Mouse (Mus musculus) midbrain, embryonic 13.5 days (tissue): ENCODE data around the gene Asb15. TPM values are rescaled to one million over a fixed set of nuclear protein-coding genes. Genes with fewer than 3 reads are reported as not detected.

Experiments
- ATAC-seq: fragments of 200-750 bp; cut with Nextera tagmentation; 2 replicates; pipeline ENCODE4 v1.8.0; 2017; ENCODE audit warnings: mild to moderate bottlenecking, moderate TSS enrichment, moderate library complexity
- H3K27ac ChIP-seq: fragments of 300-500 bp; sonication (generic); 2 replicates; pipeline ENCODE4 v1.5.1; 2015; ENCODE audit warnings: inconsistent platforms, mild to moderate bottlenecking, moderate library complexity
- H3K27me3 ChIP-seq: fragments of 300-500 bp; sonication (generic); 2 replicates; pipeline ENCODE4 v1.6.1; 2015; ENCODE audit warnings: mild to moderate bottlenecking, inconsistent platforms
- H3K36me3 ChIP-seq: fragments of 300-500 bp; sonication (generic); 2 replicates; pipeline ENCODE4 v1.6.1; 2015; ENCODE audit warnings: mild to moderate bottlenecking, inconsistent platforms
- H3K4me1 ChIP-seq: fragments of 300-500 bp; sonication (generic); replicated peaks from 2 replicates; pipeline ENCODE4 v1.6.1; 2015; ENCODE audit warnings: inconsistent platforms
- H3K4me2 ChIP-seq: fragments of 300-500 bp; sonication (generic); replicated peaks from 2 replicates; pipeline ENCODE4 v1.6.1; 2015; ENCODE audit warnings: moderate library complexity, mild to moderate bottlenecking, inconsistent platforms
- H3K4me3 ChIP-seq: fragments of 300-500 bp; sonication (generic); replicated peaks from 2 replicates; pipeline ENCODE4 v1.5.1; 2015; ENCODE audit warnings: mild to moderate bottlenecking, inconsistent platforms
- H3K9ac ChIP-seq: fragments of 300-500 bp; sonication (generic); replicated peaks from 2 replicates; pipeline ENCODE4 v1.6.1; 2015; ENCODE audit warnings: mild to moderate bottlenecking, inconsistent platforms
- H3K9me3 ChIP-seq: fragments of 300-500 bp; sonication (generic); 2 replicates; pipeline ENCODE4 v1.6.1; 2016; ENCODE audit warnings: mild to moderate bottlenecking, inconsistent platforms
- WGBS: fragments of 180-500 bp; shearing (Covaris S2); methylation state at CpG from one replicate; pipeline ENCODE4 v1.1.7; 2015; 5-methylcytosine and 5-hydroxymethylcytosine counted together
- polyA plus RNA-seq: library from polyadenylated mRNA; unstranded; fragments of >200 nt; fragmentation: Nextera tagmentation; extraction: Ambion mirVana; gene quantifications from 2 replicates; pipeline ENCODE4 v1.2.1, GENCODE M21; 2015

Gene Asb15
- polyA plus RNA-seq, 1 experiment from 2014 or later, result not detected

GRCm38 (mm10) chr6:24612074-24612755, 84.3 kb downstream of the Asb15 start:
- no peak for ATAC-seq
- 91% methylated on average over 7 of the region's 7 CpGs for WGBS
- H3K27ac ChIP-seq, result no peak overlapping the region
- H3K36me3 ChIP-seq, result peaks cover 29% of the 10 kb centered on the region
- H3K4me1 ChIP-seq, result no peaks in the 10 kb centered on the region
- no peaks in the 10 kb centered on the region for H3K9me3 ChIP-seq
- no peaks in the 10 kb centered on the region for H3K27me3 ChIP-seq
- H3K9ac ChIP-seq, result no peak overlapping the region
- H3K4me3 ChIP-seq, result no peak overlapping the region
- no peak overlapping the region for H3K4me2 ChIP-seq

GRCm38 (mm10) chr6:24613346-24613745, 85.4 kb downstream of the Asb15 start:
- H3K9ac ChIP-seq, result no peak overlapping the region
- H3K4me1 ChIP-seq, result no peaks in the 10 kb centered on the region
- H3K27me3 ChIP-seq, result no peaks in the 10 kb centered on the region
- H3K4me3 ChIP-seq, result no peak overlapping the region
- H3K36me3 ChIP-seq, result peaks cover 41% of the 10 kb centered on the region
- H3K4me2 ChIP-seq, result no peak overlapping the region
- 95% methylated on average over 6 of the region's 6 CpGs for WGBS
- no peak for ATAC-seq
- H3K27ac ChIP-seq, result no peak overlapping the region
- H3K9me3 ChIP-seq, result no peaks in the 10 kb centered on the region

- Histone ChIP-seq H3K27ac (no peak overlapping the region), H3K9me3 (no peaks in the 10 kb centered on the region), H3K27me3 (no peaks in the 10 kb centered on the region), H3K4me2 (no peak overlapping the region), H3K4me1 (no peaks in the 10 kb centered on the region), H3K9ac (no peak overlapping the region), H3K4me3 (no peak overlapping the region), H3K36me3 (peaks cover 41% of the 10 kb centered on the region)
- 41% methylated on average over 4 of the region's 4 CpGs for WGBS
- no peak for ATAC-seq
Measured at GRCm38 (mm10) chr6:24613918-24614317, 86.0 kb downstream of the Asb15 start.

GRCm38 (mm10) chr6:24616746-24617145, 88.8 kb downstream of the Asb15 start:
- ATAC-seq, result no peak
- WGBS, result 72% methylated on average over 4 of the region's 4 CpGs
- H3K27ac ChIP-seq, result no peak overlapping the region

GRCm38 (mm10) chr6:24619285-24620045, 91.5 kb downstream of the Asb15 start:
- WGBS, result 78% methylated on average over 6 of the region's 6 CpGs
- Histone ChIP-seq H3K36me3 (peaks cover 50% of the 10 kb centered on the region), H3K9ac (no peak overlapping the region), H3K27ac (no peak overlapping the region), H3K4me1 (no peaks in the 10 kb centered on the region), H3K27me3 (no peaks in the 10 kb centered on the region), H3K4me3 (no peak overlapping the region), H3K4me2 (no peak overlapping the region), H3K9me3 (no peaks in the 10 kb centered on the region)
- peak; percentile 58 for ATAC-seq

More at GRCm38 (mm10) chr6:24616746-24617145, 88.8 kb downstream of the Asb15 start:
- H3K36me3 ChIP-seq, result peaks cover 49% of the 10 kb centered on the region
- no peaks in the 10 kb centered on the region for H3K4me1 ChIP-seq
- H3K9ac ChIP-seq, result no peak overlapping the region
- no peaks in the 10 kb centered on the region for H3K27me3 ChIP-seq
- H3K4me3 ChIP-seq, result no peak overlapping the region
- no peak overlapping the region for H3K4me2 ChIP-seq
- no peaks in the 10 kb centered on the region for H3K9me3 ChIP-seq

GRCm38 (mm10) chr6:24620936-24621335, 93.0 kb downstream of the Asb15 start:
- peaks cover 46% of the 10 kb centered on the region for H3K36me3 ChIP-seq
- H3K27me3 ChIP-seq, result no peaks in the 10 kb centered on the region
- ATAC-seq, result no peak
- no peak overlapping the region for H3K4me3 ChIP-seq
- H3K9ac ChIP-seq, result no peak overlapping the region
- H3K4me2 ChIP-seq, result no peak overlapping the region
- WGBS, result 91% methylated on average over 2 of the region's 2 CpGs
- H3K4me1 ChIP-seq, result no peaks in the 10 kb centered on the region
- H3K27ac ChIP-seq, result no peak overlapping the region
- H3K9me3 ChIP-seq, result no peaks in the 10 kb centered on the region

- Histone ChIP-seq H3K4me3 (no peak overlapping the region), H3K9me3 (no peaks in the 10 kb centered on the region), H3K36me3 (peaks cover 38% of the 10 kb centered on the region), H3K27me3 (no peaks in the 10 kb centered on the region), H3K4me1 (no peaks in the 10 kb centered on the region), H3K9ac (no peak overlapping the region), H3K27ac (no peak overlapping the region), H3K4me2 (no peak overlapping the region)
- ATAC-seq, result no peak
- WGBS, result 84% methylated on average over 2 of the region's 2 CpGs
Measured at GRCm38 (mm10) chr6:24622098-24622497, 94.2 kb downstream of the Asb15 start.

Other genes with a start within 250 kb of the Asb15 start
- gene Iqub, start 13.1 kb upstream of the Asb15 start, polyA plus RNA-seq, result 0.68 and 0.77 TPM in 2 replicates
- 360 and 376 TPM in 2 replicates for gene Ndufa5, start 131 bp upstream of the Asb15 start, polyA plus RNA-seq
- gene Lmod2, start 69.6 kb downstream of the Asb15 start, polyA plus RNA-seq, result not detected in 2 replicates
- gene Wasl, start 136.9 kb downstream of the Asb15 start, polyA plus RNA-seq, result 62.4 and 69.1 TPM in 2 replicates
- not detected in 2 replicates for gene Hyal6, start 205.1 kb downstream of the Asb15 start, polyA plus RNA-seq
- not detected in 2 replicates for gene Hyal4, start 220.2 kb downstream of the Asb15 start, polyA plus RNA-seq